Mouse (Mus musculus): ENCODE measurements around the gene Oxgr1. TPM values are rescaled to one million over a fixed set of nuclear protein-coding genes. Genes with fewer than 3 reads are reported as not detected.

The Oxgr1 gene
- polyA plus RNA-seq (2016; fragmentation: Nextera tagmentation; extraction: Ambion mirVana): not detected in 2 replicates

DNA sequence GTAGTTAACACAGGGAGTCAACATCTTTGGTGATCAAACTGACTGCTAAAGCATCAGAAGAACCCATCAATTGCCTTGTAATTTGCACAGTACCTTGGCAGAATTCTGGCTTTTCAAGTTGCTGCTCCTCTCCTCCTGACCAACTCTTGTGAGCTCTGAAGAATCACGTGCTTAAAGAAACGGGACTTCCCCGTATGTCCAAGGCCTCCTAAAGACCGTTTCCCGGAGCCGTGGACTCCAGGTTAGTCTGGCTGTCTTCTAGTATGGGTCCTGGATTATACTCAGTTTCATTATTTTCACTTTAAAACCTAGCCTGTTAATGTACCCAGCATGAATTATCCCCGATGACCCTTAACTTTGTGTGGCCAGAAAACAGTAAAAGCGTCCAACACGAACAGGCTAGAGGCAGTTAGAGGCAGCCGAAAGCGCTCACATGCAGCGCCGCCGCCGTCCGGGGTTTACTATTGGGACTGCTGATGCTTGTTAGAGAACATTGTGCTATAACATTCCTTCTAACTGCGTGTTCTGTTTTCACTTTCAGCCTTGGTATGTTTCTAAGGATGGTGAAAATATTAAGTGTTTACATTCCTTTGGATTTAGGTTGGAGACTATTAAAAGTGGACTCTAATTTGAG, at the start of gene Oxgr1:
Oxgr1 (minus strand) TSS at position 249 of the 634 bp plus-strand sequence.
- no peaks in the 10 kb centered on the region for H3K27me3 ChIP-seq (ENCODE audit: insufficient read depth, poor library complexity, severe bottlenecking)
- H3K4me1 ChIP-seq (replicated peaks): no peaks in the 10 kb centered on the region
- H3K36me3 ChIP-seq: no peaks in the 10 kb centered on the region
- DNase-seq (ENCODE audit: low spot score): no peak
- H3K4me3 ChIP-seq: no peak within 1 kb of the TSS
- H3K27ac ChIP-seq: no peak within 1 kb of the TSS
- H3K9me3 ChIP-seq: no peaks in the 10 kb centered on the region
- WGBS: 93% methylated on average over 17 of the region's 17 CpGs

DNA sequence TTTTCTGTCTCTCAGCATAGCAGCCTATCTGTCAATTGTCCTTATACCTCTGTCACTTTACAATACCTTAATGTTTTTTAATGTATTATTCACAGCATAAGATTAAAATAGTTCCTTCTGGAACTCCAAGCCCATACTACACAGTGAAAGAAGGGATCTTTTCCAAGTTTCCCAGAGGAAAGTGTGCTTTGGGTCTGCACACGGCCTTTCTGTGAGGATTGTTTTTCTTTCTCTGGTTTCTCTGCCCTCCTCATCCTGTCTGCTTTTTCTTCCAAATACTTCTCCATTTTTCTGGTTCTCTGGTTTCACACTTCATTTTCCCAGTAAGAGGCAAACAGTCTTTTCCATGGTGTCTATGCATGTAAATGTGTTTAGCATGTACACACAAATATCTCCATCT, 48.2 kb upstream of the Oxgr1 start:
- 57% methylated on average over 1 of the region's 1 CpGs for WGBS
- no peak overlapping the region for H3K27ac ChIP-seq
- H3K4me3 ChIP-seq: no peak overlapping the region
- DNase-seq (ENCODE audit: low spot score): no peak
- no peaks in the 10 kb centered on the region for H3K27me3 ChIP-seq (ENCODE audit: insufficient read depth, poor library complexity, severe bottlenecking)
- H3K36me3 ChIP-seq: no peaks in the 10 kb centered on the region
- no peaks in the 10 kb centered on the region for H3K4me1 ChIP-seq (replicated peaks)
- H3K9me3 ChIP-seq: no peaks in the 10 kb centered on the region

DNA sequence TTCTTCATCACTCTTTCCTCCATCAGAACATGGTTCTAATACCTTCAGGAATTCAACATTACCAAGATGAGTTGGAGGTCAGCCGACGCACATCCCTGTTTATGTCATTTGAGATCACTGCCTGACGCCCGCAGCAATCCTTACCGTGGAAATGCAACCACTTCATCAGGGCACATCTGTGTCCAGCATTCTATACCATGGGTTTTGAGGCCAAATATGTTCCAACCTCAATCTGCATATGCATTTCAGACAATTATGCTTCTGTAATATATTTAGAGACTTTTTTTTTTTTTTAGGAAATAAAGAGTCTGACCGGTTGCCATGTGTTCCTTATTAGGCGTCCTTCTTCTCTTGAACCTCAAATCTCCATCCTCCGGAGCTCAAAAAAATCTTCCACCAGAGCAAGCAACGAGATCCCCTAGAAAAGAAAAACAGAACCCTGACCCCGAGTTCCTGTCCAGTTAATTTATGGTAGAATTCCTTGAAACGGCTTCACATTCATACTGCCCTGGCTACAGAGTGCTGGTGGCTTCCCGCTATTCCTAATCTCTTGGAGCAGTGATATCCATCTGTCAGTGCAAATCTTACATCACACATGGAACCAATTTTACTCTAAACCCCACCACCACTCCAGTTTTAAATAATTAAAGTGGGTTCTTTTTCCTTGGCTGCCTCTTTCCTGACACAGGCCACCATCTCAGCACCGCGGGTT, 47.6 kb upstream of the Oxgr1 start:
- H3K9me3 ChIP-seq: no peaks in the 10 kb centered on the region
- WGBS: 67% methylated on average over 14 of the region's 14 CpGs
- no peak overlapping the region for H3K27ac ChIP-seq
- H3K36me3 ChIP-seq: no peaks in the 10 kb centered on the region
- DNase-seq (ENCODE audit: low spot score): peak; percentile 25
- no peaks in the 10 kb centered on the region for H3K4me1 ChIP-seq (replicated peaks)
- H3K4me3 ChIP-seq: no peak overlapping the region
- no peaks in the 10 kb centered on the region for H3K27me3 ChIP-seq (ENCODE audit: insufficient read depth, poor library complexity, severe bottlenecking)

DNA sequence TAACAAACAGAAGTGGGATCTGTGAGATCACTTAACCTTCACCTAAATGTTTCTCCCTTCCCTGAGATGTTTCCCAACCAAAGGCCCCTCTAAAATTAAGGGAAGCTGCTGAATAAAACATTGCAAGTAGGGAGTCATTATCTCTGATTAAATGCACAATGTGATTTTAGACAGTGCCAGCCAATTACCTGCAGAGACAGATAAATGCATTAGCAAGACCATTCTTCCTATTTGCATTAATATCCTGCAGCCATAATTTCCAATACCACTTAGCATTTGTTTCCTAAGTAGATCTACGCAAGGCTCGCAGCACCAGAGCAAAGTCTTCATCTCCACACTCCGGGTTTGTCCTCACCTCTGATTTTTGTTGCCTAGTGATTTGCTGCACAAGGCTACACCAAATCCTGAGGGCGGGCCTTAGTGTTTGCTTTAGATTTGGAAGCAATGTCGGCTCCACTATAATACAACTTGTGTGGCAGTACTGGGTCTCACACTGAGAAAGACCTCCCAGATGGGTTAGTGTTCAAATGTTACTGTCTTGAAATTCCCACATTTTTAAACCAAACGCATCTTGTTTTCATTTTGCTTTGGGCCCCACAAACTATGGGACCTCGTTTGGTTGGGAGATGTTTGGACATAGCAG, 46.9 kb upstream of the Oxgr1 start:
- Histone ChIP-seq H3K36me3 (no peaks in the 10 kb centered on the region), H3K9me3 (no peaks in the 10 kb centered on the region), H3K27ac (no peak overlapping the region), H3K4me3 (no peak overlapping the region), H3K27me3 (ENCODE audit: insufficient read depth, poor library complexity, severe bottlenecking) (no peaks in the 10 kb centered on the region), H3K4me1 (replicated peaks) (no peaks in the 10 kb centered on the region)
- DNase-seq (ENCODE audit: low spot score): no peak
- 73% methylated on average over 7 of the region's 7 CpGs for WGBS

DNA sequence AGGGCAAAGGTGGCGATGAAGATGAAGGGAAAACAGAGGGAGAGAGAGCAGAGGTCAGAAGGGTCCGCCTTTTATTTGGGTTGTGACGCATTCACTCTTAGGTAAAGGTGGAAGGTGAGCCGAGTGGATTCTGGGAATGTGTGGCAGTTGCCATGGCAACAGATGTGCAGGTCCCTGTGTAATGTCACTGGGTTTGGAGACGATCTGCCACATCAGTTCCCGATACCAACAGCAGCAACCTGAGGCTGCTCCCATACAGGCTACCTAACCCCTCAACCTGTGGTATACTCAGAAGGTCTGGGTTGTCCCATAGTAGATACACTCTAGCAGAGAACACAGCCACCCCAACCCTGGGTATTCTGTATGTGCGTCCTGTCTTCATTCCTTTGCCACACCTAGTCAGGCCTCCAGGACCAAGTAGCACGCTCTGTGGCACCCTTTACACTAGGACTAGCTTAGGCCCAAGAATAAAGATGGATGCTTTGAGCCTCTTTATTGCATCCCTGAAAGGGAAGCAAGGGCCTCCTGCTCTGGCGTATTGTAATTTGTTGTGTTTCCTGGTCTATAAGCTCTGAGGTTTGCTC, 41.9 kb upstream of the Oxgr1 start:
- WGBS: 87% methylated on average over 9 of the region's 9 CpGs
- no peak for DNase-seq (ENCODE audit: low spot score)
- H3K4me1 ChIP-seq (replicated peaks): no peaks in the 10 kb centered on the region

DNA sequence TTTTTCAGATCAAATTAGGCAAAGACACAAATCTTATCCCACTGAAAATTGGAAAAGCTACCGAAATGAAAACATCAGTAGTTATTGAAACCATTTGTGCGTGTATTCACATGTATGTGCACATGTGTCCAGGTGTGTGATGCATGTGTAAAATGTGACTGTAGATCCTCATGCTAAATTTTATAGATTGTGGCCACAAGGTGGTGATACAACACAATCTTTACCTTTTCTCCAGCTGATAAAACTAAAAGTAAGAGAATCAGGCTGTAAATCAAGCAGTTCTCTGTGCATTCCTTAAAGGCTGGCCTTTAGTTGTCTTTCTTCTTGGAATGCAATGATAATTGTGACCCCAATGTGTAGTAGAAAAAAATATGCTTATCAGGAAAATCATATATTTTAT, 34.0 kb upstream of the Oxgr1 start:
- WGBS: 61% methylated on average over 2 of the region's 2 CpGs
- Histone ChIP-seq H3K27me3 (ENCODE audit: insufficient read depth, poor library complexity, severe bottlenecking) (no peaks in the 10 kb centered on the region), H3K27ac (no peak overlapping the region), H3K4me3 (no peak overlapping the region), H3K36me3 (no peaks in the 10 kb centered on the region), H3K9me3 (no peaks in the 10 kb centered on the region), H3K4me1 (replicated peaks) (no peaks in the 10 kb centered on the region)
- DNase-seq (ENCODE audit: low spot score): no peak

More for the DNA sequence above, 41.9 kb upstream of the Oxgr1 start:
- Histone ChIP-seq H3K27ac (no peak overlapping the region), H3K4me3 (no peak overlapping the region), H3K9me3 (no peaks in the 10 kb centered on the region), H3K36me3 (no peaks in the 10 kb centered on the region), H3K27me3 (ENCODE audit: insufficient read depth, poor library complexity, severe bottlenecking) (no peaks in the 10 kb centered on the region)

DNA sequence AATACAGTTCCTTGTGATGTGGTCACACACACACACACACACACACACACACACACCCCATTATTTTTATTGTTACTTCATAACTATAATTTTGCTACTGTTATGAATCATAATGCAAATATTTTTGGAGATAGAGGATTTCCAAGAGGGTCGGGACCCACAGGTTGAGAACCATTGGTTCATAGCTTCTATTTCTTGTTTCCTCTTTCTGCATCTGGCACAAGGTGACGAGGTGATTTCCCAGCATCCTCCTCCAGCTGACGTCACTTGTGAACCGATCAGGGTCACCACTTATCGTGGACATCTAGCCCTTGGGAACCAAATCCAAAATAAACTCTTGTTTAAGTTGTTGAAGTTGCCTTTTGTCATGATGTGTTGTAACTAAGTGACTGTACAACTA, 33.5 kb upstream of the Oxgr1 start:
- Histone ChIP-seq H3K27ac (no peak overlapping the region), H3K4me3 (no peak overlapping the region), H3K4me1 (replicated peaks) (no peaks in the 10 kb centered on the region), H3K27me3 (ENCODE audit: insufficient read depth, poor library complexity, severe bottlenecking) (no peaks in the 10 kb centered on the region), H3K9me3 (no peaks in the 10 kb centered on the region), H3K36me3 (no peaks in the 10 kb centered on the region)
- DNase-seq (ENCODE audit: low spot score): no peak
- whole genome bisulfite sequencing: 83% methylated on average over 5 of the region's 5 CpGs

DNA sequence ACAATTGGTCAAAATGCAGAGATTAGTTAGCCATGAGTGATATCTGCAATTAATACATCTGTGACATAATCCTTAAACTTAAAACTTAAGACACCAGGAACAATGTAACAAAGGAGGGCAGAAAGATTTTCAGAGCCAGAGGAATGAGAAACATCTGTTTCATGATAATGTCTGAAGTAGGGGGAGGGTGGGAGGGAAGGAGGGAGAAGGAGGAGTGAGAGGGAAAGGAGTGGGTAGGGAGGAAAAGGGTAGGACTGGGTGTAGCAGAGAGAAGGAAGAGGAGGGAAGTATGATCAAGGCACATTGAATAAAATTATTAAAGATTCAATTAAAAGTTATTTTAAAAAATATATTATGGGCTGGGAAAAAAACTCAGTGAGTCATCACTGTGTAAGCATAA, 32.0 kb upstream of the Oxgr1 start:
- Histone ChIP-seq H3K36me3 (no peaks in the 10 kb centered on the region), H3K9me3 (no peaks in the 10 kb centered on the region), H3K4me1 (replicated peaks) (no peaks in the 10 kb centered on the region), H3K27ac (no peak overlapping the region), H3K4me3 (no peak overlapping the region), H3K27me3 (ENCODE audit: insufficient read depth, poor library complexity, severe bottlenecking) (no peaks in the 10 kb centered on the region)
- DNase-seq (ENCODE audit: low spot score): no peak

DNA sequence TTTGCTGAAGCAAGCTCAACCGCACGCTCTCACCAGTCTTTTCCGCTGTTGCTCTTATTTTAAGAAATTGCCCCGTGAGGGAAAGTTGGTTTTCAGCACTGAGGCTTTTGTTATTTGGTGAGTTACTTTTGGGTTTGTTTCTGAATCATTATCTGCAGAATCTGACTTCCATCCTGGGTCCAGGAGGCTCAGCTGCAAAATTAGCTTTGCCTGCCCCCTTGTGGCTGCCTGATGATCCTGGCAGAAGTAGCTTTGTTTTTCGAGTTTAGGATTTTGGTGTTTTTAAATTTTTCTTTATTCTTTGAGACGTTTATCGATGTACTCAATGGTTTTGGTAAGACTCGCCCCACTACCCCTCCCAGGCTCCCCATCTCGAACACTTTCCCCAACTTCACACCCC, 18.9 kb upstream of the Oxgr1 start:
- Histone ChIP-seq H3K36me3 (no peaks in the 10 kb centered on the region), H3K9me3 (no peaks in the 10 kb centered on the region), H3K27me3 (ENCODE audit: insufficient read depth, poor library complexity, severe bottlenecking) (no peaks in the 10 kb centered on the region), H3K27ac (no peak overlapping the region), H3K4me3 (no peak overlapping the region), H3K4me1 (replicated peaks) (no peaks in the 10 kb centered on the region)
- 64% methylated on average over 9 of the region's 9 CpGs for WGBS
- peak; percentile 47 for DNase-seq (ENCODE audit: low spot score)

DNA sequence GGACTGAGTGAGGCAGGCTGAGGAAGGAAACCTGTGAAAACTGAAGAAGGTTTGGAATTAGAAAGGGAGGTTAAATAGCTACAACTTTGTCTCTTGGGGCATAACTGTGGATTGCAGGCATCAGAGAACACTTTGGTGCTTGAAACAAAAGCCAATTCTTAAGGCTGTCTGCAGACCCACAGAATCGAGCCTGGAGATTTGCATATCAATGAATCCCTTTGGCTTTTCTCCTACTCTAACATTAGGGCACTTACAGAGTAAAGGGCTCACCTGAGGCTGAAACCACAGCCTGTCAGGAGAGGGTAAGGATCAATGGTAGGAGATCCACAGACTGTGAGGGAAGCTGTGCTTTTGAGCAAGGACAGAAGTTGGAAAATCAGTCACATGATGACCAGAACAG, 8.8 kb downstream of the Oxgr1 start:
- 19% methylated on average over 1 of the region's 1 CpGs for WGBS
- H3K36me3 ChIP-seq: no peaks in the 10 kb centered on the region
- H3K4me3 ChIP-seq: no peak overlapping the region
- no peaks in the 10 kb centered on the region for H3K27me3 ChIP-seq (ENCODE audit: insufficient read depth, poor library complexity, severe bottlenecking)
- DNase-seq (ENCODE audit: low spot score): no peak
- H3K9me3 ChIP-seq: no peaks in the 10 kb centered on the region
- H3K4me1 ChIP-seq (replicated peaks): peaks cover 5% of the 10 kb centered on the region; the same call in 1 of the 2 replicates
- H3K27ac ChIP-seq: no peak overlapping the region

DNA sequence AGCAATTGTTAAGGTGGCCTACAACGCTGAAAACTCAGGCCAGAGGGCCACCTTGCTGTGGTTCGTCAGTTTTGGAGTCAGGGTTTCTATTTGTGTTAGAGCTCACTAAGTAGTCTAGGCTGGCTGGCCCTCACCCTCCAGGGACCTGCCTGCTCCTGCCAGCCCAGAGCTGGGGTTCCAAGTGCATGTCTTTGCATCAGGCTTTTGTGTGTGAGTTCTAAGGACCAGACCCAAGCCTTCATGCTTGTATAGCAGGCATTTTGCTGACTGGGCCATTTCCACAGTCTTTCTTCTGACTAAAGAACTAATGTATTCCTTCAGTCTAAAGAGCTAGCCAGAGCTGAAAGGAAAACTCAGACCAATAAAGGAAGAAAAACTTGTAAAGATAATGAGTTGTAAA, 22.3 kb downstream of the Oxgr1 start:
- no peak for DNase-seq (ENCODE audit: low spot score)
- Histone ChIP-seq H3K27me3 (ENCODE audit: insufficient read depth, poor library complexity, severe bottlenecking) (no peaks in the 10 kb centered on the region), H3K9me3 (no peaks in the 10 kb centered on the region), H3K4me3 (no peak overlapping the region), H3K4me1 (replicated peaks) (no peaks in the 10 kb centered on the region), H3K27ac (no peak overlapping the region), H3K36me3 (no peaks in the 10 kb centered on the region)
- 78% methylated on average over 2 of the region's 2 CpGs for WGBS

DNA sequence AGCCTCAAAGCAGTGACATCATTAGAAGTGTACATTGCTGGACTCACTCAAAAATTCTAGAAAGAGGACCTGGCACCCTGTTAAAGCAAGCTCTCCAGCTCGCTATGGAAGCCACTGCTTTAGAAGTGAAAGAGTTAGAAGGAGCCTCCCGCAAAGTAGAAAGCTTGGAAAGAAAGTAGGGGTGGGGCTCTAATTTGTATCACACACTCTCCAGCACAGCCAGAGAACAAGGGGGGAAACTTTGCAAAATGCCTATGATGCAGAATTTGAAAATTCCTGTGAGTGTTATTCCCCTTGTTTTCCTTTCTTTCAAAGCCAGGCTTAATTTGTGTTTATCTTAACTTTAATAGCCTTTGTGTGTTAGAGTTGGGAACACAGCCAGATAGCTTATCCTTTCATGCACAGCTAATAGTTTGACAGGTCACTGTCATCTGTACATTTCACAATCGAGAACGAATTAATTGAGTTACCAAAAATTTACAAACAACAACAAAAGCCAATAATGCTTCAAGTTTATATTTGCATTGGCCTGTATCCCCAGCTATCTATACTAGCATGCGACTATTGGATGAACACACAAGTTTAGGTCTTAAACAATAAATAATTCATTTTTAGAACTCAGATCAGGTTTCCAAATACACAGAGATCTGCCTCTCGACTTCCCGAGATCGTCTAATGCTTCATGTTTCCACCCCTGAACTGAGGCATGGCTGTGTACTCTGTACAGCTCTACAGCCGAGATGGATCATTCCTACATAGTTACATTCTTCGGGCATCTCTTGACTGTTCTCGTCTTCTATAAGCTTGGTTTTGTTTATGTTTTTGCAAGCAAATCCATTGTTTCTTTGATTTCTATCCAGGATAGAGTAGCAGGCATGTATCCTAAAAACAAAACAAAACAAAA, 32.0 kb downstream of the Oxgr1 start:
- Histone ChIP-seq H3K36me3 (no peaks in the 10 kb centered on the region), H3K9me3 (no peaks in the 10 kb centered on the region), H3K27me3 (ENCODE audit: insufficient read depth, poor library complexity, severe bottlenecking) (no peaks in the 10 kb centered on the region), H3K27ac (no peak overlapping the region), H3K4me3 (no peak overlapping the region), H3K4me1 (replicated peaks) (peaks cover 5% of the 10 kb centered on the region; the same call in 1 of the 2 replicates)
- no peak for DNase-seq (ENCODE audit: low spot score)
- WGBS: 87% methylated on average over 11 of the region's 11 CpGs
